Mouse (Mus musculus): ENCODE measurements around the gene Gm10309.

GRCm38 (mm10) chr17:86497302-86497701, 7.7 kb downstream of the Gm10309 start:
- no peak for TF ChIP-seq POLR2A (IDR thresholded peaks at IDR 0.05; ENCODE audit: insufficient read length, low read depth)
- TF ChIP-seq USF1 (IDR thresholded peaks at IDR 0.05; ENCODE audit: low read depth), result no peak
- no peak for TF ChIP-seq E2F4 (IDR thresholded peaks at IDR 0.05; ENCODE audit: insufficient read depth)
- TF ChIP-seq TCF3 (IDR thresholded peaks at IDR 0.05; ENCODE audit: insufficient read length, low read depth), result no peak
- TF ChIP-seq TCF12 (IDR thresholded peaks at IDR 0.05; ENCODE audit: insufficient read depth, poor library complexity, severe bottlenecking), result no peak
